Mouse (Mus musculus) lung, embryonic 14.5 days (tissue): ENCODE measurements around the gene Uimc1. TPM values are rescaled to one million over a fixed set of nuclear protein-coding genes. Genes with fewer than 3 reads are reported as not detected.

Experiments used
- ATAC-seq: fragments of 200-750 bp; cut with Nextera tagmentation; 2 replicates; pipeline ENCODE4 v1.8.0; 2017; ENCODE audit warnings: mild to moderate bottlenecking, moderate TSS enrichment, moderate library complexity; ENCODE audit not compliant: insufficient read depth
- DNase-seq: peaks from one replicate; pipeline ENCODE4 v3.0.0-alpha.2; 2015
- H3K27ac ChIP-seq: fragments of 300-500 bp; sonication (generic); 2 replicates; pipeline ENCODE4 v1.5.1; 2014; ENCODE audit warnings: low read depth, mild to moderate bottlenecking, moderate library complexity
- H3K27me3 ChIP-seq: fragments of 300-500 bp; sonication (generic); 2 replicates; pipeline ENCODE4 v1.6.1; 2014; ENCODE audit warnings: low read length, control low read depth; ENCODE audit not compliant: insufficient read depth
- H3K36me3 ChIP-seq: fragments of 300-500 bp; sonication (generic); 2 replicates; pipeline ENCODE4 v1.6.1; 2014; ENCODE audit warnings: control low read depth; ENCODE audit not compliant: insufficient read depth
- H3K4me1 ChIP-seq: fragments of 300-500 bp; sonication (generic); 2 replicates; pipeline ENCODE4 v1.6.1; 2014; ENCODE audit warnings: antibody characterized with exemption, control low read depth; ENCODE audit not compliant: insufficient read depth
- H3K4me2 ChIP-seq: fragments of 300-500 bp; sonication (generic); 2 replicates; pipeline ENCODE4 v1.6.1; 2014; ENCODE audit warnings: mild to moderate bottlenecking
- H3K4me3 ChIP-seq: fragments of 300-500 bp; sonication (generic); 2 replicates; pipeline ENCODE4 v1.5.1; 2014; ENCODE audit warnings: low read depth, low read length
- H3K9ac ChIP-seq: fragments of 300-500 bp; sonication (generic); 2 replicates; pipeline ENCODE4 v1.6.1; 2014
- H3K9me3 ChIP-seq: fragments of 300-500 bp; sonication (generic); 2 replicates; pipeline ENCODE4 v1.6.1; 2016; ENCODE audit warnings: low read depth, low read length, control low read depth
- CTCF ChIP-seq: IDR thresholded peaks from 2 replicates; pipeline ENCODE4 v1.5.1; 2016; ENCODE audit warnings: antibody characterized with exemption, low read depth
- WGBS: fragments of 180-500 bp; shearing (Covaris S2); extraction: QIAGEN DNeasy Blood & Tissue Kit; methylation state at CpG from one replicate; pipeline ENCODE4 v1.1.7; 2014; 5-methylcytosine and 5-hydroxymethylcytosine counted together
- polyA plus RNA-seq: library from polyadenylated mRNA; unstranded; fragments of >200 nt; fragmentation: Nextera tagmentation; extraction: Ambion mirVana; gene quantifications from 2 replicates; pipeline ENCODE4 v1.2.1, GENCODE M21; 2014

The Uimc1 gene
- polyA plus RNA-seq, 1 experiment from 2014 or later, result 29.8 TPM

DNA sequence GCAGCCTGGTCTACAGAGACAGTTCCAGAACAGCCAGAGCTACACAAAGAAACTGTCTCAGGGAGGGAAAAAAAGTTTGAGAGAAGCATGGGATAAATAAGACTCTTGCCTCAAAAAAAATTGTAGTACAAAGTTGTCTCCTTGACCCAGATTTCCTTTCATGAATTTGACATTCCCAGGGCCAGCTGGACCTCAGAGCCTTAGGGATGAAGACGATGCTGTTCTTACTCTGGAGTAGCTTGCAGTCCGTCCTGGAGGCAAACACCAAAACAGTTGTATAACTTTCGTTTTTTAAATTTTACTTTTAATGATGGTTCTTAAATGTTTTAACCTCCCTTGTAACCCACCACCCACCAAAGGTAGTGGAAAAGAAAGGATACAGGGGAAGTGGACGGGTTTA lies 7.0 kb upstream of the Uimc1 start:
- no peak for DNase-seq
- no peak for ATAC-seq
- WGBS, result 84% methylated on average over 4 of the region's 4 CpGs
- H3K4me3 ChIP-seq, result no peak overlapping the region
- H3K4me2 ChIP-seq, result no peak overlapping the region
- H3K27ac ChIP-seq, result no peak overlapping the region
- H3K36me3 ChIP-seq, result peaks cover 14% of the 10 kb centered on the region
- no peak for TF ChIP-seq CTCF
- H3K9me3 ChIP-seq, result no peaks in the 10 kb centered on the region
- H3K4me1 ChIP-seq, result peaks cover 6% of the 10 kb centered on the region; the same call in 1 of the 2 replicates
- H3K9ac ChIP-seq, result no peak overlapping the region
- no peaks in the 10 kb centered on the region for H3K27me3 ChIP-seq

DNA sequence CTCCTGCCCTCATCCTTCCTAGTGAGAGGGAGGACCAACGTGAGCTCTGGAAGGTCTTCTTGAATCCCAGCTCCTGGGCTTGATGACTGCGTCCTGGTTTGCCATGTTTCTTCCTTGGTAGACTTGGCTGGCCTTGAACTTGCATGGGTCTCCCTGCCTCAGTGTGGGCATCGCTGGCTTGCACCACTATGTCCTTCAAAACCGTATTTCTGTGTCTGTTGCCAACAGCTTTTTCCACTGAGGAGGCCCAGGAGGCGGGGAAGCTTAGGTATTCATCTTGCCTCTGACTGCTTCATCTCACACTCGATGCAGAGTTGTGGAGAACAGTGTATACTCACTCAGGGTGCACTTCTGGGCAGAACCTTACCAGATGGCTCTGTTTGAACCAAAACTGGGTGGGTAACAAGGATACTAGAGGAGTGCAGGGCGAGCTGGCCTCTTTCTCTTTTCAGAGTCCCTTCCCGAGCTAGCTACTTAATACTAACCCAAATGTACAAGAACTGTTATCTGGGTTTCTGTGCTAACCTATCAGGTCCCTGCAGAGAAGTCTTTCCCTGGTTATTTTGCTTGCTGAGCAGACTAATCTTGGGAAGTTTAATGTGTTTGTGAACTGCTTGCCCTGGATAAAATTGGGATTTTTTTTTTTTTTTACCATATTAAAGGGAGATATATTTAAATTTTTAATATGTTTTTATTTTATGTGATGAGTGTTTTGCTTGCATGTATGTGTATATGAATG lies 6.0 kb upstream of the Uimc1 start:
- H3K4me3 ChIP-seq, result peak overlapping the region; percentile 85
- no peak for ATAC-seq
- WGBS, result 12% methylated on average over 8 of the region's 8 CpGs
- no peak for TF ChIP-seq CTCF
- no peaks in the 10 kb centered on the region for H3K9me3 ChIP-seq
- peaks cover 6% of the 10 kb centered on the region; the same call in 1 of the 2 replicates for H3K4me1 ChIP-seq
- H3K27me3 ChIP-seq, result no peaks in the 10 kb centered on the region
- peak; percentile 30 for DNase-seq
- H3K9ac ChIP-seq, result peak overlapping the region; percentile 74
- peaks cover 14% of the 10 kb centered on the region for H3K36me3 ChIP-seq
- peak overlapping the region; percentile 80 for H3K27ac ChIP-seq
- peak overlapping the region; percentile 82 for H3K4me2 ChIP-seq

DNA sequence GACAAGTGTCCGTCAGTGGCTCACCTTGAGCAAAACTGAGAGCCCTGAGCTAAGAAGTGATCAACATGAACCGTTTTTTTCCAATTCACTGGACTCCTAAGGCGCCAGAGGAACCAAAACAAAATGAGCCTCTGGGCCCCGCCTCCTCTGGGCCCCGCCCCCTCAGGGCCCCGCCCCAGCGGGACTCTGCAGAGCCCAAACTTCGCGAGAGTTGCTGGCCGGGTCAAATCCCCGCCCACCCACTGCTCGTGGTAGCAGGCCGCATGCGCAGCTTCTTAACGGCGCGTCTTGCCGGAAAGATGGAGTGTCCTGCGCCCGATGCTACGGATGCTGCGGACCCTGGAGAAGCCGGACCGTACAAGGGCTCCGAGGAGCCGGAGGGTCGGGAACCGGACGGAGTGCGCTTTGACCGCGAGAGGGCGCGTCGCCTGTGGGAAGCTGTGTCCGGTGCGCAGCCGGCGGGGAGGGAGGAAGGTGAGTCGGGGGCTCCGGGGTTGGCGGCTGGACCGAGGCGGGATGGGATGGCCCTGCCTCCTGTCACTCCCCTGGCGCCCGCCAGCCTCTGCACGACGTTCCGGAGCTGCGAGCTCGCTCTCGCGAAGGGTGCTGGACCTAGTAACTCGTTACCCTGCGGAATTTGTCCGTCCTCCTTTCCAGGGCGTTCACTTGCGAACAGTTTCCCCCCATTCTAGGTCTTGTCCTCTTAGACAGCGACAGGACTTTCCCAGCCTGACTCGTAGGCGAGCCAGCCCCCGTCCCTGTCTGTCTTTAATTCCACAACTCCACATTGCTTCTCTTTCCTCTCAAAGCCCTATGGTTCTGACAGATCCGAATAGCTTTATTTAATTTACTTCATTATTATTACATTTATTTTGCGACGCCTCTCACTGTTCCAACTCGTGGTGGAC lies 5.2 kb upstream of the Uimc1 start, which contains the start of gene Zfp346:
Gene Zfp346, plus strand, starts transcription at position 267 of the 908 bp plus-strand sequence.
- H3K4me2 ChIP-seq, result peak within 1 kb of the TSS; percentile 82
- ATAC-seq (peak; percentile 93), DNase-seq (peak; percentile 99)
- H3K4me1 ChIP-seq, result peaks cover 6% of the 10 kb centered on the region; the same call in 1 of the 2 replicates
- WGBS, result under 1% methylated on average over 66 of the region's 66 CpGs
- no peaks in the 10 kb centered on the region for H3K27me3 ChIP-seq
- H3K27ac ChIP-seq, result peak within 1 kb of the TSS; percentile 80
- peak; percentile 64 for TF ChIP-seq CTCF
- peak within 1 kb of the TSS; percentile 85 for H3K4me3 ChIP-seq
- H3K9ac ChIP-seq, result peak within 1 kb of the TSS; percentile 74
- no peaks in the 10 kb centered on the region for H3K9me3 ChIP-seq
- peaks cover 14% of the 10 kb centered on the region for H3K36me3 ChIP-seq

DNA sequence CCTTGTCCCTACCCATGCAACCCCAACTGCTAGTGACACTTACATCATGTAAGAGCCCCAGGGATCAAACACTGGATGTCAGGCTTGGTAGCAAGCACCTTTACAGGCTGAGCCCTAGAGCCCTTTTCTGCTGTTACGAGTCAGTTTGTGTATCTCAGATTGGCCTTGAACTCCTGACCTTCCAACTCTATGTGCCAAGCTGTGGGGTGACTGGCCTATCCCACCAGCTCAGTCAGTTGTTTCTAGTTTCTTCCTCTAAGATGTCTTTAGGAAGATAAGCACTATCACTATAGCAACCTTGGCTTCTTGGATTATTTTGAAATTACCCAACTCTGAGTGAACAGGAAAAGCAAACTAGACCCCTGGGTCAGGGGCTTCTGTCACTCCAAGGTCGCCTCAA lies 3.3 kb upstream of the Uimc1 start:
- H3K27me3 ChIP-seq, result no peaks in the 10 kb centered on the region
- H3K36me3 ChIP-seq, result peaks cover 7% of the 10 kb centered on the region
- H3K27ac ChIP-seq, result no peak overlapping the region
- peaks cover 6% of the 10 kb centered on the region; the same call in 1 of the 2 replicates for H3K4me1 ChIP-seq
- no peak for DNase-seq
- no peak overlapping the region for H3K4me2 ChIP-seq
- no peak for ATAC-seq
- H3K4me3 ChIP-seq, result no peak overlapping the region
- H3K9ac ChIP-seq, result no peak overlapping the region
- WGBS, result 50% methylated on average over 2 of the region's 2 CpGs
- TF ChIP-seq CTCF, result no peak
- H3K9me3 ChIP-seq, result no peaks in the 10 kb centered on the region

DNA sequence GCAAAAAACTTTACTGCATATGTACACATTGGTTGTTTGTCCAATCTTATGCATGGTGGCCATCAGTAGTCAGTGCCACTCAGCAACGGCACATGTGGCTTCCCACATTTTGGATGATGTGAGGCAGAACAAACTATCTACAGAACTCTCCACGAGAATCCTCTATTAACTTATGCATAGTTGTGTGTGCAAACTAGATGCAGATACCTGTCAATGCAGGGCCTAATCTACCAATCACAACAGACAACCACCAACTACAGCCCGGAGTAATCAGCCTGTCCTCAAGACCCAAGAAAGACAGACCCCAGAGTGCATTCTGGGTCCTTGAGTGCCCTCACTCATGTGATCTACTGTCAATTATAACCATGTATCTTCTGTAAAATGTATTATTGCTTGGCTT lies 2.3 kb upstream of the Uimc1 start:
- no peak for TF ChIP-seq CTCF
- ATAC-seq, result no peak
- Histone ChIP-seq H3K9me3 (no peaks in the 10 kb centered on the region), H3K9ac (no peak overlapping the region), H3K27ac (no peak overlapping the region), H3K4me1 (peaks cover 6% of the 10 kb centered on the region; the same call in 1 of the 2 replicates), H3K4me3 (no peak overlapping the region), H3K36me3 (no peaks in the 10 kb centered on the region), H3K4me2 (no peak overlapping the region), H3K27me3 (no peaks in the 10 kb centered on the region)
- 91% methylated on average over 3 of the region's 3 CpGs for WGBS
- no peak for DNase-seq

DNA sequence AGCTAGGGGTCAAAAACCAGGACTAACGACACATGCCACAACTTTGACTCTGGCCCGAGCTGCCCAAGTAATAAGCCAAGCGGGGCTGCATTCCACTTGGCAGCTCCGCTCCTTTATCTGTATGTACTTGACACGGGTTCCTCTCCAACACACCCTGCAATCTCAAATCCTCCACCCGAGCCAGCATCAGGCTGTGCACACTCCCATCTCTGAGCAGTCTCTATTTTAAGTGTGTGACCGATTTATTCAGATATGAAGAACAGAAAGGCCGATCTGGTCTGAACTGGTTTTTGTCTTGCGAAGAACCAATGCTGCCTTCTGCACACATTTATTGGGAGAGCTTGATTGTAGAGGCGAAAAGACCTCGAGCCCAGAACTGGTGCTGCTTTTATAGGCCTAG lies 1.5 kb upstream of the Uimc1 start:
- TF ChIP-seq CTCF, result no peak
- H3K4me2 ChIP-seq, result no peak overlapping the region
- H3K9ac ChIP-seq, result no peak overlapping the region
- H3K27ac ChIP-seq, result no peak overlapping the region
- ATAC-seq (no peak), DNase-seq (no peak)
- no peak overlapping the region for H3K4me3 ChIP-seq
- H3K36me3 ChIP-seq, result no peaks in the 10 kb centered on the region
- H3K9me3 ChIP-seq, result no peaks in the 10 kb centered on the region
- WGBS, result 89% methylated on average over 11 of the region's 11 CpGs
- peaks cover 6% of the 10 kb centered on the region; the same call in 1 of the 2 replicates for H3K4me1 ChIP-seq
- H3K27me3 ChIP-seq, result no peaks in the 10 kb centered on the region
